Mouse (Mus musculus) central nervous system, embryonic 11.5 days (tissue): ENCODE data around the gene Elk3. TPM values are rescaled to one million over a fixed set of nuclear protein-coding genes. Genes with fewer than 3 reads are reported as not detected.

Experiments
- polyA plus RNA-seq: library from polyadenylated mRNA; depleted of rRNA; stranded (reverse); fragments of >200 nt; gene quantifications from 2 replicates; pipeline ENCODE4 v1.2.3, GENCODE M21; 2012; rRNA removed

Elk3 gene
- polyA plus RNA-seq, result 14.9 and 36.0 TPM in 2 replicates

DNA sequence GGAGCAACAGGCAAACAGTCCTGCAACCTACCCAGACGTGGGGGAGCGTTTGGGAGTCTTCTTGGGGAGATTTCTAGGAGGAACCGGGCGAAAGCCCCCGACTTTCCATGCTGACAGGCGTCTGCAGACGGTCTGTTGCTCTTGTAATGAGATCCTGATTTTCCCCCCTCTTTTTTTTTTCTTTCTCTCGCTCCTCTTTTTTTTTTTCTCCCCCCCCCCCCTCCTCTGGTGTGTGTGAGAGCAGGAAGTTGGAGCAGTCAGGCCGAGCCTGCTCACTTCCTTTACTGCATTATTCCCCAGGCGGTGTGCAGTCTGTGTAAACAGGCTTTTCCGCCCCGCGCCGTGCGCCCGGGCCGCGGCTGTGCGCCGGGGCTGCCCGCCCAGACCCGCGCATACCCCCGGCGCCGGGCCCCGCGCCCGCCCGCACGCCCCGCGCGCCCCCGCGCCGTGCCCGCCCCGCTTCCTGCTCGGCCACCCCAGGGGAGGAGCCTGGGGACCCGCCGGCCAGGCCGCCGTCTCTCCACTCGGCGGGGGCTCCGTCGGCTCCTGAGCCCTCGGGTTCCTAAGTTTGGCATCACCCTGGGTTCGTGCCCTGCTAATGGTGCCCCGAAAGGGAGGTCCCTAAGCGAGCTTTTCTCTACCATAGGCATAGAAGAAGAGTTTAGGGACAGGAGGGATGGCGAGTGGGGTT lies at the start of gene Elk3:
Elk3 (minus strand) TSS at position 415 of the 691 bp plus-strand sequence.

Other genes starting within 250 kb of the Elk3 start
- 0.71 and 1.1 TPM in 2 replicates for gene Cfap54, start 229.5 kb downstream of the Elk3 start, polyA plus RNA-seq
- gene Cdk17, start 150.3 kb downstream of the Elk3 start, polyA plus RNA-seq, result 25.5 and 34.6 TPM in 2 replicates
- gene Lta4h, start 142.3 kb upstream of the Elk3 start, polyA plus RNA-seq, result 93.5 and 137 TPM in 2 replicates
- 0.09 and 0.28 TPM in 2 replicates for gene Hal, start 177.6 kb upstream of the Elk3 start, polyA plus RNA-seq
- 0.27 and 0.32 TPM in 2 replicates for gene Amdhd1, start 228.9 kb upstream of the Elk3 start, polyA plus RNA-seq
- gene Ccdc38, start 229.5 kb upstream of the Elk3 start, polyA plus RNA-seq, result 0.04 and 0.06 TPM in 2 replicates